Mouse (Mus musculus): Measurements from ENCODE around the gene 2300009A05Rik.

DNA sequence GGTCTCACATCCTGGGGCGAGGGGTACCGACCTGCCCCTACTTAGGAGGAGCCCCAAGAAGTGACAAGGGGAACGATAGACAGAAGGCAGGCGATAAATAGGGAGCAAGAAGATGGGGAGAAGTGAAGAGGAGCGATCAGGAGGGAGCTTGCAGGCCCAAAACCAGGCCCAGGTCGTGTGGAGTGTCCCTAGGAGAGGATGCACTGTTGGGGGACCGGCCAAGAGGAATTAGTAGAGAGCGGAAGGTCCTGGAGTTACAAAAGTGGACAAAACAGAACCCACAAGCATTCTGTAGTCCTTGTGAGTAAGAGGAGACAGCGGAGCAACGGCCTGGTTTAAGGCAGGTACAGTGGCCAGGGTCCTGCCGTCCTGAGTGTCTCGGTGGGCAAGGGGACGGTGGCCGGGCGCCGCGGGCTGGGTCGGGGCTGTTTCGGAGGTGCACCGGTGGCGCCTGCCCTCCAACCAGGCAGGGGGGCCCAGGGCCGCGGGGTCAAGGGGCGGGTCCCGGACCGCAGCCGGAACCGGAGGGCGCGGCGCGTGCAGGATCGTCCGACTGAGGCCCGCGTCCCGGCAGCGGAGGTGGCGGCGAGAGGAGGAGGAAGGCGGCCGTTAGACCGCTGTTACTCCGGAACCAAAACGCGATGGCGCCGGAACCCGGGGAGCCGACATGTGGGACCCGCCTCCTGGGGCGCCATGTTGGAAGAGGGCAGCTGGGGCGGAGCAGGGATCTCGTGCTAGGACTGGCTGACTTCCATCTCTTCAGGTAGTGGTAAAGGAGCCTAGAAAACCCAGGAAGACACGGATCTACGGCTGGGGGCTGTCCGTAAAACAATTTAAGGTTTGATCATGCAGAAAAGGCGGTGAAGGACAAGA is 21.5 kb downstream of the 2300009A05Rik start, which contains the start of gene Map2k5:
- TF ChIP-seq EP300 (IDR thresholded peaks at IDR 0.05; ENCODE audit: low read depth) (peak; percentile 26; the same call in 1 of the 2 replicates), CTCF (IDR thresholded peaks at IDR 0.05; ENCODE audit: low read depth) (no peak)
